Mouse (Mus musculus) natural killer cell, adult 2 months (primary cell): ENCODE results near the gene Ltb4r2.

Source experiments
- DNase-seq, 2 experiments: peaks; one replicate each; pipeline ENCODE4 v3.0.0; 2022; ENCODE audit warnings: low spot score in 2 of 2

The Ltb4r2 gene

GRCm38 (mm10) chr14:55737086-55737687, 24.0 kb upstream of the Ltb4r2 start:
- no peak for DNase-seq

DNA sequence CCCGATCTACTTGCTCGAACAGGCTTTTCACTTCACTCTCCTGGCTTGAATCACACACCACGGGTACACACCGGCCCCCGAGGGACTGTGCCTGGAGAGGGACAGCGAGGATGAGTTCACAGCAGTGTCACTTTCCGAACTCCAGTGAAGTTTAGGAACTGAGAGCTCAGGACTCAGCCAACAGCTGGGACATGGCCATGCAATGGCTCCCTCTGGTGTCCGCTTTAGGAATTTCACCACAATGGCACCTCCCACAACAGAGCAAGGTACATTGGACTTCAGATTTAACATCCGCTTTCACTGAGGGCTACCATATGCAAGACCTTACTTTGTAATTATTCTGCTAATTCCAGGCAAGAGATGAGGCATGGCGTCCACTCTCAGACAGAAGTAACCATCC, 17.5 kb upstream of the Ltb4r2 start:
- DNase-seq = peak; percentile 84 to 89

- DNase-seq = peak; percentile 78 to 82
Measured at GRCm38 (mm10) chr14:55745180-55745860, 15.9 kb upstream of the Ltb4r2 start, which contains the start of the genes Dhrs1 and Nop9. Dhrs1 (minus strand) TSS chr14:55745690. Nop9 (plus strand) TSS chr14:55745693.

DNA sequence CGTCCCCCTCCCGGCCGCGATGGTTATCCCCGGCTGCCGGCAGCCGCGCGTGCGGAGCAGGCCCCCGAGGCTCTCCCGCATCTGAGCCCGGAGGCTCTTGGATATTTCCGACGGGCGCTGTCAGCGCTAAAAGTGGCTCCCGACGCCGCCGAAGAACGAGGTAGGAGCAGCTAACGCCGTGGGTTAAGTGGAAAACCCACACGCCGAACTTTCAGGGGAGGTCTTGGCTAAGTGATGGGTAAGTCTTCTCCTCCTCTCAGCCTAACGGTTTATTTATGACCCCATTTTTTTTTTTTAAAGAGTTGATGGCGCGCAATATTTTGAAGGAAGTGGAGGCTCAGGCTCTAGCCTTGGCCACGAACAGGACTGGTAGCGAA, 15.4 kb upstream of the Ltb4r2 start:
- DNase-seq = no peak

- no peak for DNase-seq
Measured at GRCm38 (mm10) chr14:55747051-55747847, 14.0 kb upstream of the Ltb4r2 start.

- no peak for DNase-seq
Measured at GRCm38 (mm10) chr14:55757566-55757965, 3.7 kb upstream of the Ltb4r2 start.

DNA sequence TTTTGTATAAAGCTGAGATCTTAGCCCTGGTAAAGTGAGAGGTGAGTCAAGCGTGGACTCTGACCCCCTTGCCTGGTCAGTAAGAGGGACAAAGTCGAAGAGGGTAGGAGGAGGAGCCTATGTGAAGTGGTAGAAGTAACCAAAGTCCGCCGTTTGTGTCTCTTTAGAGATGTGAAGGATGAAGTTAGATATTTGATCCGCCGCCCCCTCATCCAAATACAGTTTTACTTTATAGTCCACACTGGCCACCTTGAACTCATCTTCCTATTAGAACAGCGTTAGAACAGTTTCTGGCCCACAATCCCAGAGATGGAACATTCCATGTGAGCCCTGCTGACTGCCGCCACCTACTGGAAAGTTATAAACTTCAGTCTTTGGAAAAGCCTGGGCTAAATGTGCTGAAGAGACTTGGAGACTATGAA, 2.9 kb upstream of the Ltb4r2 start, which contains the start of gene Cideb:
Gene Cideb (minus strand): TSS at position 96 of the 422 bp plus-strand sequence.
- DNase-seq = no peak

DNA sequence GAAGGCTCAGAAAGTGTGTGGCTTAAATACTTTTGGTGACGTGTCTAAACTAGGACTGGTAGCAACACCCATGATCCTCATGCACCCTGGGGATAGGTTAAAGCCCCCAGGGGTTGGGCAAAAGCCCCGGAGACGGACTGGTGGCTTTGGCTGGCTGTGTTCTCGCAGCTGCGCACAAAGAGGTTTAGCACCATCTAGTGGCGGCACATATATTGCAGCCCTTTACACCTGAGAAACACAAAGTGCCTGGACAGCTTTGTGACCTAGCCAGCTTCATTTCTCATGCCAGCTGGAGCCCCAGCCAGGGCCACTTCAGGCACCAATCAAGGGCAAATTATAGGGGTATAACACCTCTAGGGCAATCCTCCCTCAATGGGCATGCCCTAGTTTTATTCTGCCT, 1.1 kb upstream of the Ltb4r2 start:
- peak; percentile 83 to 90 for DNase-seq

- DNase-seq = no peak
Measured at GRCm38 (mm10) chr14:55762001-55762821, 983 bp downstream of the Ltb4r2 start.

DNA sequence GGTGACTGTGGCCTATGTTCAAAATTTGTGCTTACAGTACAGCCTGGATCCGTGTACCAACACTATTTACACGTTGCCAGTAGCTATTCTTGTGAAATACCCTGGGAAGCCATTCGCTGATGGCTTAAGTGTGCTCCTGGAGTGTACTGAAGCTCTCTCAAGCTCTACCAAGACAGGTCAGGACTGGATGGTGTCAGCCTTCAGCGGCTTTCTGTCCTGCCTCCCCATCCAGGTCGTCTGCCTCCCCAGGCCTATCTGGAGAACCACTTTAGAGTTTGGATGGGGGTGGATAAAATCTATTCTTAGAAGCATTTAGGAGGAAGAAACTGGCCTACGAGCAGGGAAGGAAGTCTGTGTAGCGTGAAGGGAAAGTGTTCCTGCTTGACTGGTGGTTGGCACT, 1.9 kb downstream of the Ltb4r2 start:
- DNase-seq = no peak

GRCm38 (mm10) chr14:55765696-55766095, 4.5 kb downstream of the Ltb4r2 start, which contains the start of gene Ltb4r1:
Ltb4r1 (plus strand) TSS chr14:55765962.
- DNase-seq = no peak

DNA sequence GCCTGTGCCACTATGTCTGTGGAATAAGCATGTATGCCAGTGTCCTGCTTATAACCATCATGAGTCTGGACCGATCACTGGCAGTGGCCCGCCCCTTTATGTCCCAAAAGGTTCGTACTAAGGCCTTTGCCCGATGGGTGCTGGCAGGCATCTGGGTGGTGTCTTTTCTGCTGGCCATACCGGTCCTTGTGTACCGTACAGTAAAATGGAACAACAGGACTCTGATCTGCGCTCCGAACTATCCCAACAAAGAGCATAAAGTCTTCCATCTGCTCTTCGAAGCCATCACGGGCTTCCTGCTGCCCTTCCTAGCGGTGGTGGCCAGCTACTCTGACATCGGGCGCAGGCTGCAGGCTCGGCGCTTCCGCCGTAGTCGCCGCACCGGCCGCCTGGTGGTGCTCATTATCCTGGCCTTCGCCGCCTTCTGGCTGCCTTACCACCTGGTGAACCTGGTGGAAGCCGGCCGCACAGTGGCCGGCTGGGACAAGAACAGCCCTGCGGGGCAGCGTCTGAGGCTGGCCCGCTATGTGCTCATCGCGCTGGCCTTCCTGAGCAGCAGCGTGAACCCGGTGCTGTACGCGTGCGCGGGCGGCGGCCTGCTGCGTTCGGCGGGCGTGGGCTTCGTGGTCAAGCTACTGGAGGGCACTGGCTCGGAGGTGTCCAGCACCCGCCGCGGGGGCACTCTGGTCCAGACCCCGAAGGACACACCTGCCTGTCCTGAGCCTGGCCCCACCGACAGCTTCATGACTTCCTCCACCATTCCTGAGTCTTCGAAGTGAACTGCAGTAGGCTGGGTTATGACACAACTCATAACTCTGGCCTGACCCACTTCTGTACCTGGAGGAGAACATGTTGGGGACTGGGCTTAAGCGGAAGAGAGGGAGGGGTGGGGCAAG, 6.5 kb downstream of the Ltb4r2 start:
- DNase-seq = peak; percentile 45 to 50

DNA sequence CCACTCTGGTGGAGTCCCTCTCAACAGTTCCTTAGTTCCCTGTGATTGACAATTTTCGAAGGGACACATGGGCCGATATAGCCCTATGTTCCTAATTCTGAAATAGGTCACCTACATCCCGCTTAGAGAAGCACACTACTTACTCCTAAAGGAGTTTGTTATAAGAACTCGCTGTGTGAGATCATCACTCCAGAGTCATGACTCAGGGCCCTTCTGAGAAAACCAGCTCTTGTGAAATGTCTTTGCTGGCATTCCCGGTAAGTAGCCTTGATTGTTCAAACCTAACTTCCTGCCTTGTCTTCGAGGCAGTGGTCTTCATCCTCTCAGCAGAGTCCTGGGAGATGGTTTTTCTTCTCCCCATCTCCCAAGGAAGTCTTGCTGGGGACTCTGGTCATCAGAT, 7.3 kb downstream of the Ltb4r2 start:
- no peak for DNase-seq

GRCm38 (mm10) chr14:55769087-55769703, 8.0 kb downstream of the Ltb4r2 start:
- no peak for DNase-seq

DNA sequence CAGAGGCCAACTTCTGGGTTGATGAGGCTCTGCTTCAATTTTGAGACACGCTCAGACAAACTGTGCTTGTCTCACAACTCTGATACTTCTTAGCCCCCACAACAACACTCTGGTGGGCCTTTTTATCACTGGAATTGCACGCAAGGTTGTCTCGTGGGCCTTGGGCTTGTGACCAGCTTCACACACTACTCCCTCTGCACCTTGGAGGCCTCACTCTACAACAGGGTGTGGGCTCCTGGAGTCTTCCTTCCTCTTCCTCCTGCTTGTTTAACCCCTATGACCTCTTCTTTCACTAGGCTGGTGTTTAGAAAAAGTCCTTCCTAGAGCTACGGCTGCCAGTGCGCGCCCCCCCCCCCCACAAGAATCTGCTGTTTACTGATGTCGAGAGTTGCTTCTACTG, 15.5 kb downstream of the Ltb4r2 start:
- DNase-seq = no peak

DNA sequence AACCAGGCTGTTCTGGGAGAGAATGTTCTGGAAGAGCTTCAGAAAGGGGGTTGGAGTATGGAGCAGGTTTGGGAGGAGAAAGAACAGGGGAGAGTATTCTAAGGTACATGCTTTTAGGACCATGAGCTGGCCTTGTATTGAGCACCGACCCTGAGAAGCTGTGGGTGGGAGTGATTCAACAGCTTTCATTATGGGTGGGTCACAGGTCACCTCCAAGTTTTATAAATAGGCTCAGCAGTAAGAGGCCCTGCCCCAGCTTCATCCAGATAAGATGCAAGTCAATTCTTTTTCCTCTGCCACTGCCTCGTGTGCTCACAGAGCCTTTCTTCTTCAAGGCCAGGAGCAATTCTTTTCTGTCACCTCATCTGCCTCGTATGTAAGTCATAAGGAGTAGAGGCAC, 15.9 kb downstream of the Ltb4r2 start:
- no peak for DNase-seq

DNA sequence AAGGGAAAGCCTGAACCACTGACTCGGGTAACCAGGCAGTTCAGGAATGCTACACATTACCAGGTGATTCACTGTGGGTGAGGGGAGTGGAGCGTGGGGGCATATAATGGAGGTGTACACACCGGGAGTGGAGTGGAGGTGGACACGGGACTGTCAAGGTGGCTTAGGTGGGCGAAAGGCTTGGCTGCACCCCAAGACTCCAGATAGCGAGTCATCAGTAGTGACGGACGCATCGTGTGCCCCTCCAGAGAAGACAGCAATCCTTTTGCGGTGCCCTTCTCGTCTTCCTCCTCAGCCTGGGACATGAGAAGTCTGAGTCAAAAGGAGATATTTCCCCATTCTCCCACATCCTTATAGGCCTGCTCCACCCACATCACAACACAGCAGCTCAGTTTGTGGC, 16.6 kb downstream of the Ltb4r2 start:
- DNase-seq = no peak

DNA sequence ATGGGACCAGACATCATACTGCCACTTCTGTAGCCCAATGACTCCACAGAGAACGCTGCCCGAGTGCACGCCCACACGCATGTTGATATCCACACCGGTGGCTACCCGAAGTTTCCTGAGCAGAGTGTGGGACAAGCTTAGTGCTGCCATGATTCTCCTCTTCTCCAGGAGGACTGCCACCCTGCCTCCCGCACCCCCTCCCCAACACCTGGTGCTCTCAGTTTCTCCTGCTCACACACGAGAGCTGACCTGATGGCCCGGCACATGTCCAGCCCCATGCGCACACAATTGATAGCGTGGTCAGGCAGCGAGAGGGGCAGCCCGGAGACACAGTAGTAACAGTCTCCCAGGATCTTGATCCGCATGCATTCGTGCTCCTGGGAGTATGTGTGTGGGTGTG, 17.5 kb downstream of the Ltb4r2 start:
- no peak for DNase-seq

GRCm38 (mm10) chr14:55779656-55780055, 18.4 kb downstream of the Ltb4r2 start:
- no peak for DNase-seq

DNA sequence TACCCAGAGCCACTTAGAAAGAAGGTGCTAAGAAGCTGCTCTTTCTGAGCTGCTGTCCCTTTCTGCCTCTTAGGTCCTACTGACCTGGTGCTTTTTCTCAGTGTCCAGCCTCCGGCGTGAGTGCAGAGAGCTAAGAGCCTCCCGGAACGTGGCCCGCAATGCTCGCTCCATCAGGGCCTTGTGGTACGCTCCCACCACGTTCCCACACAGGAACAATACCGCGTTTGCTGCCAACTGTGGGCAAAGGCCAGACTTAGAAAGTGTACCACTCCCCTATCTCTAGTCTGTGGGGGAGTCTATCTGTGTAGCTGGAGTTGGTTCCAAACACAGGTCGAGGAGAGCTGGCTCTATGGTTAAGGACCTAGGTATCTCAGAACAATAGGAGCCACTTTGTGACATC, 19.5 kb downstream of the Ltb4r2 start:
- no peak for DNase-seq
